Mouse (Mus musculus) WW6 (cell line): ENCODE measurements around the gene Snx32.

Source experiments
- DNase-seq: peaks from one replicate; pipeline ENCODE4 v3.0.0-alpha.2; 2013; ENCODE audit warnings: low read depth, low spot score

Gene Snx32

DNA sequence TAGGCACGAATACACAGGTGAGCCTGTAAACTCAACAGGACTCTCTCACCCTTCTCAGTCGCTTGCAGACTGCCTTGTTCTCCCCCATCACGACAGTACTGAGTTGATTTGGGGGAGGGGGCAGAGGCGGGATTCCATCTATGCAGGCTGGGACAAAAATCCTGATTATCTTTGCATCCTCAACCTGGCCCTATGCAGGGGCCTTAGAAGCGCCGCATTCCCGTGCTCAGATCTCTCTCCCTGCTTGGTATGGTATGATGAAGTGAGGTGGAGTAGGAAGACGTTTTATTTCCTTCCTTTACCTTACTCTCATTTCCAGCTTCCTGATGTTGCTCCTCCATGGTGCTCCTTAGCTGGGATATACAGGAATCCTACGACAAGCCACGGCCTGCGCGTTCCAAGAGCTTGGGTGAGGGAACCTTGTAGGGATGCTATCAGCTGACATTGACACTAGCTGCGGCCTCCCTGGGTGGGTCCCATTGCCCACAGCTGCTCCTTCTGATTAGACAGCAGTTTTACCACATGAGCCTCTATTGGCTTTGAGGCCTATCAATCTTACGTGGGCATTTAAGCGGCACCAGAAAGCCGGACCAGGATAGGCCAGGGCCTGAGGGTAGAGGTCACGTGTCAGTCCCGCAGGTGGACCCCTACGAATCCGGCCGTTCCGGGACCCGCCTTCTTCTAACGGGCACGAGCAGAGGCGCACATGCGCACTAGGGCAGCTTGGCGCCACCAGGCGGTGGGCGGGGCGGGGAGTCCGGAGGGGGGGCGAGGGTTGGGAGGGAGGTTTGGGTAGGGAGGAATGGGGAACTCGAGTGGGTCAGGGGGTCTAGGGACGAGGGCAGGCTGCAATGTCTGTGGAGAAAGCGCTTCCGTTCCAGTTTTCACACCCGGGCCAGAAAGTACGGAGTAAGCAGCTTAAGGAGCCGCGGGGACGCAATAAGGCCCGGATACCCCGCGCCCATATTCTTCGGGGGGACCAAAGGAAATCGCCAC is at the start of gene Snx32:
Gene Snx32, minus strand, starts transcription at position 508 of the 996 bp plus-strand sequence.
- DNase-seq, result peak; percentile 93

DNA sequence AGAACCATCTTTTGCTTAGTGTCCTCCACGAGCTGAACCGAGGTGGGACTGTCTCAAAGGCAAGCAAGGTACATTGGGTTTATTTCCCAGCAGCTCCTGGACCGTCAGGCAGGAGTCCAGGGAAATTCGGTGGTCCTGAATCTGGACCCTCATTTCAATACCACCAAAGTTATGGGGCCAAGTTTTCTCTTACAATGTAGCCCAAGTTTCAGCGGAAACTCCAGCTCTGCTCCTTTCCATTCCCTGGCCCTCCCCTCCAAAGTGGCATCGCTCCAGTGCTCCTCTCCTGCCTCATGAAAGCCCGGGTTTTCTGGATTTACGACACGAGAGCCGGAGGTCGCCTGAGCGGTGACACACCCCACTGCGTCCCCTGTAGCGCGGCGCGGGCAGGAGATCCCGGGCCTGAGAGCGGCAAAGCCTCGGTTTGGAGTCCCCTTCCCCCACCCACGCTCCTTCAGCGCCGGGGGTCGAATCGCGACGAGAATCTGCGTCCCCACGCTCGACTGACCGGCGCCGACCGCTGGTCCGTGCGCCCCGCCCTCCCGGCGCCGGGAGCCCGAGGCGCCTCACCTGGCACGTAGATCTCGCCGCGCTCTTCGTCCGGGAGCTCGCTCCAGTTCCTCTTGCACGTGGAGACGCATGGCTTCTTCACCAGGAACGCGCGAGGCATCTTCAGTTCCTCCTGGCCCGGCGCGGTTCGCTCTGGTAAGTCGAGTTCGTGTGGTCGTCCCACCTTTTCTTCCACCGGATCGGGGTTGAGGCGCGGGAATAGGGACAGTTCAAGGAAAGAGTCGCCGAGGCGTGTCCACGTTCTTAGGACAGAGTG is 49.5 kb upstream of the Snx32 start:
- no peak for DNase-seq

- no peak for DNase-seq
These were observed 48.9 kb upstream of the Snx32 start for GRCm38 (mm10) chr19:5559229-5559628.

- DNase-seq, result no peak
These were observed 48.4 kb upstream of the Snx32 start for GRCm38 (mm10) chr19:5558770-5559169.

DNA sequence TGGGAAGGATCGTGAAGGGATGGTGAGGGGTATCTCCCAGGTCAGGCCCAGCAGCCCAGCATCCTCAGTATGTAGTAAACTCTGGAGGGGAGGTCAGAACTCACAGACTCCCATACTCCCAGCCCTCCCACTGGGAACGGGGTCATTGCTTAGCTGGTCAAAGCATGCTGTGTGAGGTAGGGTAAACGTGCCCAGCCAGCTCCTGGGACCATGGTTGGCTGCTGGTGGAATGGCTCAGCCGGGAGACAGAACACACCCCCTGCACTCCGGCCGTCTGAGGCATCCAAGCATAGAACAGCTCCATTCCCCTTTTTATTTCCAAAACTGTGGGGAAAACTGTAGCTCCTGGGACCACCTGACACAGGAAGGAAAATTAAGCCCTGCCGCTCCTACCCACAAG is 47.8 kb upstream of the Snx32 start:
- DNase-seq, result no peak

DNA sequence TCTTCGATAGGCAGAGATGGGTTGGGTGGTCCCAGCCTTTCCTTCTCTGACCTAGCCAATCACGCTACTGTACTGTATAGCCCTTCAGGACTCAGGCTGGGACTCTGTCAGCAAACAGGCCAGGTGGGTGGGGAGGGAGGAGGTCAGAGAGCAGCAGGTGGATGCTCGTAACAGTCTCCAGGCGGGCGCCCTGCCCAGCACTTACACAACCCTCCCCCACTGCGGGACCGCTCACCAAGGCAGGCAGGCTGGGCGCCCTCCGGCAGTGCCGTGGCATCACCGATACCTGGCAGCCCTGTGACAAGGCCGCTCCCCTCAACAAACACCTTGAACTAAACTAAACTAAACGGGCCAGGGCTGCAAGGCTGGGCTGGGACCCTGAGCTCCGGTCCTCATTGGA is 43.9 kb upstream of the Snx32 start:
- no peak for DNase-seq

- no peak for DNase-seq
These were observed 43.5 kb upstream of the Snx32 start for GRCm38 (mm10) chr19:5553802-5554201.

- DNase-seq, result no peak
These were observed 37.2 kb upstream of the Snx32 start for GRCm38 (mm10) chr19:5547471-5548056.

DNA sequence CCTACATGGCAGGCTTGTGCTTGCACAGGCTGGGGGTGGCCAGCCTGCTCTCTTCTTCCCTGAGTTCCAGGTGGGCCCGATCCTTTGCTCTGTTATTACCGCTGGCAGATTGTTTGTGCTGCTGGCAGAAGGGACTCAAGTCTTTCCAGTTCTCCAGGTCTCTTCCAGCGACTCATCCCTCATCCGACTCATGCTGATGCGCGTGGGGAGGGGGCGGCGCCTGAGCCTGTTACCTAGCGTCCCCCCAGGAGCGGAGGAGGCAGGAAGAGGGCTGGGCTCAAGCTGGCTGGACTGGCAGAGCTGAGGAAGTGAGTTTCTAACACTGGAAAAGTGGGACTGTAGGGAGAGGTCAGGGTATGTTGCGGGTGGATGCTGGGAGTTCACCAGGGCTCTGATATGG is 33.7 kb upstream of the Snx32 start:
- no peak for DNase-seq

DNA sequence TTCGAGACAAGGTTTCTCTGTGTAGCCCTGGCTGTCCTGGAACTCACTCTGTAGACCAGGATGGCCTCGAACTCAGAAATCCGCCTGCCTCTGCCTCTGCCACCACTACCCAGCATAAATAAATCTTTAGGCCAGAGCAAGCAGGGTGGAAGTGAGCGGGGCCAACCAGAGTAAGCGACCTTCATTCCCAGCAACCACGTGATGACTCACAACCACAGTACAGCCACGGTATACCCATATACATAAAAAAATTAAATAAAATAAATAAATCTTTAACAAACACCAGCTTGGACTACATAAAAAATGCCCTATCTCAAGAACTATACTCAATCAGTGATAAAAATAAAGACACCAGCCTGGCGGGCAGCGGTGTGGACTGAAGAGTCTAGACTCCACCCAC is 33.0 kb upstream of the Snx32 start:
- DNase-seq, result no peak

DNA sequence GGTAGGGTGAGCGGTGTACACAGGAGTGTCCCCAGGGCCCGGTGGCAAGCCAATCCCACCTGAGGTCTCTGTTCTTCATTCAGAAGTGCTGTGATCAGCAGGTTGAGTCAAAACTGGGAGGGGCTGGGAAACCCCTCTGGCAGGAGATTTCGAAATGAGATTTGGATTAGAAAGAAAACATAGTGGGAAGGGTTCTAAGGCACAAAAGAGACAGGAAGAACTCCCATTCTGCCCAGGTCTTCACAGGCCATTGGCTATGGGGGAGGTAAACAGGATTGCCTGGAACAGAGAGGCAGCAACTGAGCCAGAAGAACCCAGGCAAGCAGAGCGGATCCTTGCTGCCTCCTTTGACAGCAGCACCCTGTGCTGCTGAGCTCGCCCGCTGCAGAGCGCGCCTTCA is 28.4 kb upstream of the Snx32 start:
- no peak for DNase-seq

DNA sequence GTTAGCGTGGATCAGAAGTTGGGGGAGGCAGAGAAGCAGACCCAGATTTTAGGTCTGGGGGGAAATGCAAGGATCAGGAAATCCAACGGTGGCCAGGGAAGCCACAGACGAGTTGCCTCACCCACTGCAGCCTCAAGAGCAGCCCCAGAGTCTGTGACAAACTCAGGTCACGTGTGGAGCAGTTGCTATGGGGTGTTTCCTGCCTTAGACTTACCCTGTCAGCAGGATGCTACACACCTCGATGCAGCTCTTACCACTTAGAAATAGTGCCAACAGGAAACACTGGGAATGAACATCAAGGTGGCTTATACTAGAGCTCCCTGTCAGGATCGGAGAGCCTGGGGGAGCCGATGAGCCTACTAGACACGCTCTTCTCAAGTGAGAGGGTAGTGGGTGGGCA is 22.2 kb upstream of the Snx32 start:
- no peak for DNase-seq

- DNase-seq, result no peak
These were observed 19.8 kb upstream of the Snx32 start for GRCm38 (mm10) chr19:5530138-5530524.

- peak; percentile 84 for DNase-seq
These were observed 19.2 kb upstream of the Snx32 start for GRCm38 (mm10) chr19:5529325-5530137.

DNA sequence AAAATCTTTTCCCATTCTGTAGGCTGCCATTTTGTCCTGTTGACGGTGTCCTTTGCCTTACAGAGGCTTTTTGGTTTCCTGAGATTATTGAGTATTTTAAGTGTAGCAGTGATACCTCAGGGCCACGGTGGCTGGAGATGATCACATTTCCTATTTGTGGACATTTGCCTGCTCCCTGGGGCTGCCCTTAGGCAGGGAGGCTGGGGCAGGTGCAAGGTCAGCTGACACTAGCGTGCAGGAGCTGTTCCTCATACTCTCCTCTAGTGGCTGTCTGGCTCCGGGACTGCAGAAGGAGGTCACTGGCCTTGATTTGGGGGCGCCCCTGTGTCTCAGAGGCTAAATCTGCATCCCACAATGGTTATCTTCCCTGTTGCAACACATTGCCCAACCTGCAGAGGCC is 14.9 kb upstream of the Snx32 start:
- no peak for DNase-seq

DNA sequence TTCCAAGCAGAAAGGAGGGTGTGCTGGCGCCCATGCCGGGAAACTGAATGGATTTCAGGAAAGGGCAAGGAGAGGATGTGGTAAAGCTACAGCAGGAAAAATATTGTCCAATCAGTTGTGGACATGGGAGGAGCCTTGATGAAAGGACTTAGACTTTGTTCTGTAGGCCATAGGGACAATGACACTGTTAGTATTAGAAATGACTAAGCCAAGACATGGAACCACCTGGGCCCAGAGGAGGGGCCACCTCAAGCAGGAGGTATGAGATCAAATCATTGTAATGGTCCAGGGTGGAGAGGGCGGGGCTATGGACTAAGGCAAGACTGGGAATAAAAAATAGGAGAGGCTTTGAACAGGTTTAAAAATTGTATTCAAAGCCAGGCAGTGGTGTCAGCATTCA is 8.4 kb upstream of the Snx32 start:
- no peak for DNase-seq

- DNase-seq, result no peak
These were observed 6.7 kb upstream of the Snx32 start for GRCm38 (mm10) chr19:5516906-5517505.

DNA sequence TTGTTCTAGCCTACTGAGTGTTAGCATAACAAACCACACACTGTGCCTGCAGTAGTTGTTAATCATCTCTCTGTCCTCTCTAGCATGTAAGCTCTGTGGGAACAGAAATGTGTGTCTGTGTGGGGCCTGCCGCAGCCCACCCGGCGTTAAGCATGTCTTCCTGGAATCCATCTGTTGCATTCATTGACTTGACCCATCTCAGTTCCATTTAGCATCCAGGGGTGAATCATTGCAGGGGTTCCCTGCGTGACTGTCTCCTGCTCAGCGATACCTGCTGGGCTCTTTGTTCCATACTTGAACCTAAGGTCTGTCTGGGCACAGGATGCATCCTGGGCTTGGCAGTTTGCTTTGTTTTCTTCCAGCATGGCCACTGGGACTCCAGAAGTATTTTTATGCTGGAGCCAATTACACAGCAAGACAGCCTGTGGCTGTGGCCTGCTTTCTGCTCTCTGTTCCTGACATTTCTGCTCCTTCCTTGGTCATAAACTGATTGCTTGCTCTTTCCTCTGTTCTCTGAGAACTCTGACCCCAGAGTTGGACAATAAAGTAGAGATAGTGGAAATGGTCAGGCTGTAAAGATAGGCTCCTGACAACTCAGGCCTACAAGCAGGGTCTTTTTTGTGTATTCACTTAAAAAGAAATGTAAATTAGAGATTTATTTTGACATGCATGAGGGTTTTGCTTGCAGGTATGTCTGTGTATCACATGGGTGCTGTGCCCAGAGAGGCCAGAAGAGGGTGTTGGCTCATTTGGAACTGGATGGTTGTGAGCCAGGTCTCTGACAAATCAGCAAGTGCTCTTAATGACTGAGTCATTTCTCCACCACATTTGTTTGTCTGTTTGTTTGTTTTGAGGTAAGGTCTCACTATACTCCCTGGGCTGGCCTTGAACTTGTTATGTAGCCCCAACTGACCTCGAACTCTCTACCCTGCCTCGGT is 5.8 kb upstream of the Snx32 start:
- DNase-seq, result no peak

DNA sequence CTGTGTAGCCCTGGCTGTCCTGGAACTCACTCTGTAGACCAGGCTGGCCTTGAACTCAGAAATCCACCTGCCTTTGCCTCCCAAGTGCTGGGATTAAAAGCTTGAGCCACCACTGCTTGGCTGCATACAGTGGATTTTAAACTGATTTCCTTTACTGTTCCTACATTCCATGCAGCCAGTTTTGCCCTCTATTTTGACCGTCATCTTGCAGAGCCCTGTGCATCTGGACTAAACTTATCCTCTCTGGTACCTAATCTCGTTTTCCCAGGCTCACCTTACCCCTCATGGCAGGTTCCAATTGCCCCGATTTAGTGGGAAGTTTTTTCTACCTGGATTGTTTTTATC is 2.6 kb upstream of the Snx32 start:
- no peak for DNase-seq
